Mouse (Mus musculus) ES-E14 (cell line): Measurements from ENCODE around the gene Nedd4. TPM values are rescaled to one million over a fixed set of nuclear protein-coding genes. Genes with fewer than 3 reads are reported as not detected.

Experiments used
- DNase-seq: peaks from one replicate; pipeline ENCODE4 v3.0.0-alpha.2; 2013; ENCODE audit warnings: low read depth, low spot score
- H3K27ac ChIP-seq: 2 replicates; pipeline ENCODE4 v1.5.1; 2012; ENCODE audit warnings: low read depth, mild to moderate bottlenecking, low read length, moderate library complexity, mixed read lengths; ENCODE audit not compliant: poor library complexity, insufficient read depth, severe bottlenecking
- H3K36me3 ChIP-seq: 2 replicates; pipeline ENCODE4 v1.6.1; 2012; ENCODE audit warnings: mild to moderate bottlenecking, low read length, moderate library complexity, mixed read lengths; ENCODE audit not compliant: control insufficient read depth, poor library complexity, insufficient read depth, severe bottlenecking
- H3K4me1 ChIP-seq, 2 experiments: fragments of 150-350 bp in 1 of 2; sonication (generic) in 1 of 2; 2 replicates each; pipeline ENCODE4 v1.6.1; 2012; ENCODE audit warnings: low read length in 2 of 2, mild to moderate bottlenecking in 1 of 2, mixed read lengths in 1 of 2; ENCODE audit not compliant: control insufficient read depth in 2 of 2, insufficient read depth in 2 of 2, poor library complexity in 1 of 2
- H3K4me3 ChIP-seq, 2 experiments: fragments of 150-350 bp in 1 of 2; sonication (generic) in 1 of 2; 2 replicates each; pipeline ENCODE4 v1.5.1; 2012; ENCODE audit warnings: low read length in 2 of 2, low read depth in 1 of 2, mild to moderate bottlenecking in 1 of 2, mixed read lengths in 1 of 2; ENCODE audit not compliant: insufficient read depth in 1 of 2, poor library complexity in 1 of 2, severe bottlenecking in 1 of 2
- H3K9ac ChIP-seq: 2 replicates; pipeline ENCODE4 v1.6.1; 2012; ENCODE audit warnings: low read depth, mild to moderate bottlenecking, low read length, mixed read lengths; ENCODE audit not compliant: poor library complexity, insufficient read depth, severe bottlenecking
- H3K9me3 ChIP-seq: fragments of 150-350 bp; sonication (generic); 2 replicates; pipeline ENCODE4 v1.6.1; 2012; ENCODE audit warnings: low read depth, mild to moderate bottlenecking, low read length; ENCODE audit not compliant: control insufficient read depth, insufficient read depth
- CHD2 ChIP-seq: IDR thresholded peaks from 2 replicates; pipeline ENCODE4 v1.6.1; 2014; ENCODE audit warnings: mild to moderate bottlenecking, low read depth, low read length, inconsistent platforms
- HCFC1 ChIP-seq: IDR thresholded peaks from 2 replicates; pipeline ENCODE4 v1.6.1; 2012; ENCODE audit warnings: low read length, inconsistent platforms, borderline replicate concordance; ENCODE audit not compliant: insufficient read depth
- MAFK ChIP-seq: IDR thresholded peaks from 2 replicates; pipeline ENCODE4 v1.6.1; 2014; ENCODE audit warnings: mild to moderate bottlenecking, low read depth, low read length, inconsistent platforms; ENCODE audit not compliant: insufficient read depth
- ZC3H11A ChIP-seq: IDR thresholded peaks from 2 replicates; pipeline ENCODE4 v1.6.1; 2012; ENCODE audit warnings: low read depth, mild to moderate bottlenecking, inconsistent platforms, low read length, borderline replicate concordance
- ZNF384 ChIP-seq: IDR thresholded peaks from 2 replicates; pipeline ENCODE4 v1.6.1; 2012; ENCODE audit warnings: low read depth, low read length, inconsistent platforms
- in situ Hi-C, 2 experiments: fragments of 600-800 bp; cut with MboI; formaldehyde crosslinking; loops; one replicate each; pipeline ENCODE4 v1.15.1; 2025; ENCODE audit warnings: low sequenced_read_pairs in 2 of 2, inconsistent platforms in 1 of 2; ENCODE audit not compliant: unreplicated experiment in 2 of 2
- total RNA-seq: library from RNA; depleted of rRNA; stranded (reverse); fragments of 300-350 nt; gene quantifications from 2 replicates; pipeline ENCODE4 v1.2.3, GENCODE M21; 2012

The Nedd4 gene
- total RNA-seq, 1 experiment: 324 TPM

- H3K4me1 ChIP-seq: no peaks in the 10 kb centered on the region
- no peak overlapping the region for H3K4me3 ChIP-seq
- peaks cover 52% of the 10 kb centered on the region for H3K36me3 ChIP-seq
- no peak for DNase-seq
- in situ Hi-C loops: no loop called here
- H3K27ac ChIP-seq: no peak overlapping the region
- no peak overlapping the region for H3K9ac ChIP-seq
- TF ChIP-seq ZC3H11A (no peak), HCFC1 (no peak)
- no peaks in the 10 kb centered on the region for H3K9me3 ChIP-seq
Observed at GRCm38 (mm10) chr9:72675745-72676200, 13.6 kb downstream of the Nedd4 start.

DNA sequence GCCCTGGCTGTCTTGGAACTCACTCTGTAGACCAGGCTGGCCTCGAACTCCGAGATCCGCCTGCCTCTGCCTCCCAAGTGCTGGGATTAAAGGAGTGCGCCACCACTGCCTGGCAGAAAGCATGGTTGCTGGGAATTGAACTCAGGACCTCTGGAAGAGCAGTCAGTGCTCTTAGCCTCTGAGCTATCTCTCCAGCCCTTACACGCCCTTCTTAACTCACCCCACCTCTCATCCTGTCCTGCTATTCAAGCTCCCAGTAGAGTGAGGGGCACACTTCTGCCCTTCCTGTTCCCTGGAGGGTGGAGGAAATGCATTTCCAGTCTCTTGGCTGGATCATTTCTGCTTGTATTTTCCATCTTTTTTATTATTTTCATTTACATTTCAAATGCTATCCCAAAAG is 15.5 kb downstream of the Nedd4 start:
- H3K36me3 ChIP-seq: peaks cover 55% of the 10 kb centered on the region
- in situ Hi-C loops: no loop called here

DNA sequence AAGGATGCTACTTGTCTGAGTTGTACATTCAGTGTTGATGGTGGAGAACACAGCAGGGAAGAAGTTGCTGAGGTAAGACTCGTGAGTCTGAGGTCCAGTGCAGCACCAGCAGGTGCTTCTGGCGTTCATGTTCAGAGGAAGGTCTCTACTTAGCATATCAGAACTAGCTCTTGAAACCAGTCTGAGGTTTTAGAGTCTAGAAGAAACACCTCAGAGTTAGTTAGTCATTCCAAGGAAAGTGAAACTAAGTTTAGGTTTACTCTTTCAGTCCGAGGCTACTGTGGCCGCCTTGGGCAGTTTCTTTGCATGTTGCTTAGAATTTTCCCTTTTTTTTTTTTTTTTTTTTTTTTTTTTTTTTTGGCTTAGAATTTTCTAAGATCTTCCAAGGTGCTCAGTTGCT is 16.6 kb downstream of the Nedd4 start:
- in situ Hi-C loops: no loop called here
- Histone ChIP-seq H3K4me1 (no peaks in the 10 kb centered on the region; a peak in 1 of 4 replicates), H3K9me3 (no peaks in the 10 kb centered on the region), H3K9ac (no peak overlapping the region), H3K36me3 (peaks cover 48% of the 10 kb centered on the region), H3K27ac (no peak overlapping the region), H3K4me3 (no peak overlapping the region)
- TF ChIP-seq CHD2: no peak
- TF ChIP-seq ZNF384: peak; percentile 81; the same call in 1 of the 2 replicates
- DNase-seq: no peak

More for the DNA sequence above, 15.5 kb downstream of the Nedd4 start:
- Histone ChIP-seq H3K27ac (no peak overlapping the region), H3K4me1 (no peaks in the 10 kb centered on the region; a peak in 1 of 4 replicates), H3K9ac (no peak overlapping the region), H3K4me3 (no peak overlapping the region), H3K9me3 (no peaks in the 10 kb centered on the region)
- TF ChIP-seq CHD2: no peak
- no peak for TF ChIP-seq ZNF384
- TF ChIP-seq HCFC1: no peak
- no peak for TF ChIP-seq ZC3H11A
- no peak for TF ChIP-seq MAFK
- no peak for DNase-seq

GRCm38 (mm10) chr9:72681652-72682228 is 19.6 kb downstream of the Nedd4 start:
- peaks cover 42% of the 10 kb centered on the region for H3K36me3 ChIP-seq
- no peaks in the 10 kb centered on the region for H3K9me3 ChIP-seq
- H3K4me1 ChIP-seq: no peaks in the 10 kb centered on the region; a peak in 1 of 4 replicates
- in situ Hi-C loops: no loop called here
- TF ChIP-seq HCFC1: no peak
- no peak for TF ChIP-seq ZC3H11A
- TF ChIP-seq MAFK: no peak
- no peak for TF ChIP-seq ZNF384
- TF ChIP-seq CHD2: no peak
- H3K27ac ChIP-seq: no peak overlapping the region
- no peak overlapping the region for H3K9ac ChIP-seq
- DNase-seq: no peak
- no peak overlapping the region for H3K4me3 ChIP-seq

GRCm38 (mm10) chr9:72683268-72683667 is 21.1 kb downstream of the Nedd4 start:
- TF ChIP-seq HCFC1: no peak
- no peak for TF ChIP-seq ZNF384
- no peak for TF ChIP-seq MAFK
- no peak for TF ChIP-seq ZC3H11A
- no peak for TF ChIP-seq CHD2

More at GRCm38 (mm10) chr9:72683268-72683667, 21.1 kb downstream of the Nedd4 start:
- no peaks in the 10 kb centered on the region for H3K9me3 ChIP-seq
- no peaks in the 10 kb centered on the region; a peak in 1 of 4 replicates for H3K4me1 ChIP-seq
- no peak overlapping the region for H3K4me3 ChIP-seq
- peaks cover 48% of the 10 kb centered on the region for H3K36me3 ChIP-seq
- no peak overlapping the region for H3K9ac ChIP-seq
- in situ Hi-C loops: no loop called here
- DNase-seq: no peak
- no peak overlapping the region for H3K27ac ChIP-seq
